Mouse (Mus musculus): ENCODE data around the gene Tnni3k.

Gene Tnni3k

DNA sequence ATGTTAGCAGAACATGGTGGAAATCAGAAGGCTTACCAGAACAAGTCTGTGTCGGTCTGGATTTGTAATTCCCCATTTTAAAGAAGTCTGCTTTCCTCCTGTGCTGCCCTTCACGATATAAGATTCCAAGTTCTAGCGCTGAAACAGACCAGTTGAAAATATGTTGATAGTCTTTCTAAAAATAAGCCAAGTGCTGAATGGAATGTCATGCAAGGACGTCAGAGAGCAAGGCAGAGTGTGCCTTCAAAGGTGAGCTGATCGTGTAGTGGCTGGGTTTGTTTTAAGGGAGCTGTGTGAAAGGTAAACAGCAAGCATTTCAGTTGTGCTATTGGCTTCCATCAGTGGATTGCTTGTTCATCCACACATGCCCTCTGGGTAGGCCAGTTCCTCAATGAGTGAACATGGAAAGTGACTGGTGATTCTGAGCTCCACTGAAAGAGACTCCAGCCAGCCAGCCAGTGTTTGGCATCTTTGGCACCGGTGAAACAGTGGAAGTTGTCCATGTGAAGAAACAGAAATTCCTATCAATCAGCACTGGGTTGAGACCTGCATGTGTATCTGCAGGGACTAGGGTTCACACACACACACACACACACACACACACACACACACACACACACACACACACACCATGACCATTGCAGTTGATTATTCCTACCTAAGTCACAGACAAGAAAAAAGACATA lies at the start of gene Tnni3k:
Tnni3k (minus strand) TSS at position 177 of the 686 bp plus-strand sequence.
- DNase-seq (ENCODE audit: low spot score in 2 of 2), result no peak

DNA sequence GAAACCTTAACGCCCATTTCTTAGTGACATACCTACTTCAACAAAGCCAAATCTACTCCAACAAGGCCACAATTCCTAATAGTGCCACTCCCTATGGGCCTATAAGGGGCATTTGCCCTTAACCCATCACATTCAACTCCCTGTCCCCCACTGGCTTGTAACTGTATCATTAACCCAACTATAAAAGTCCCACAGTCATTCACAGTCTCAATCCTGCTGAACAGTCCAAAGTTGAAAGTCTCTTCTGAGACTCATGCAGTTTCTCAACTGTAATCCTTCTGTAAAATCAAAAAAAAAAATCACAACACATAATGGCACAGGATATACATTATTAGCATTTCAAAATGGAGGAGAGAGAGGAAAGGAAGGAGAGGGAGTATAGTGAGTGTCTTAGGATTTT lies 44.1 kb upstream of the Tnni3k start:
- no peak for DNase-seq (ENCODE audit: low spot score in 2 of 2)

DNA sequence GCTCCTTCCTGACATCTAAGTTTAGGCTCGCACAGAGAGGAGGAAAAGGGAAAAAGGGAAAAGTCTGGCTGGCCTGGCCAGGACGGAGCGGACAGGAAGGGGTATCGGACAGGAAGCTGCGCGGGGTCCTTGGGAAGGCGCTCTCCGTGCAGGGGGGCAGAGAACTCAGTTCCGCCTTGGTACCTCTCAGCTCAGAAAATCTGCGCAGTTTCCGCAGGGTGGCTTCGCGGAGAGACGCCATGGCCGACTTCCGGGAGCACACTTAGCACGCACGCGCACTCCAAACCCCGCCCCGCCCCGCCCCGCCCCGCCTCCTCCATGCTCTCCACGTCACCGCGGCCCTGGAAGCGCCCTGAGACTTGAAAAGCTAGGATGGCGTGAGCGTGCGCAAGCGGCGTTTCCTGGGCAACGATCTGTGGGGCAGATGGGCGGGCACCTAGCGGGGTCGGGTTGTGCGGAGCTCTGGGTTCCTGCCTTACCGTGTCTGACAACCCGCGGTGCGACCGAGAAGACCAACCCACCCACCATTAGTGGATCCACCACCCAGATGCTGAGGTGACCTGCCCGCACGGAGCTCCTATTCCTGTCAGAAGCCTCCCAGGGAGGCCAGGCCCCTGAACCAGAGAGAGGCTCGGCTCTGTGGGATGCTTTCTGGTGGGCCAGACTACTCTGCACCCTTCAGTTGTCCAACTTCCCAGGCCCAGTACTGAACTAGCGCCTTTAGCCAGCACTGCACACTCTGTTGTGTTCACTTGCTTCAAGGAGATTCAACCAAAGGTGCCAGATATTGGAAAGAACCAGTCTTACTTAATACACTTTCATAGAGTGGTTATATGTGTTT lies 38.1 kb upstream of the Tnni3k start, which contains the start of the genes Fpgt and Lrriq3:
Fpgt (minus strand) TSS at position 288 of the 841 bp plus-strand sequence.
Lrriq3 (plus strand) TSS at position 319 of the 841 bp plus-strand sequence.
- peak; percentile 86 to 93 for DNase-seq (ENCODE audit: low spot score in 2 of 2)

DNA sequence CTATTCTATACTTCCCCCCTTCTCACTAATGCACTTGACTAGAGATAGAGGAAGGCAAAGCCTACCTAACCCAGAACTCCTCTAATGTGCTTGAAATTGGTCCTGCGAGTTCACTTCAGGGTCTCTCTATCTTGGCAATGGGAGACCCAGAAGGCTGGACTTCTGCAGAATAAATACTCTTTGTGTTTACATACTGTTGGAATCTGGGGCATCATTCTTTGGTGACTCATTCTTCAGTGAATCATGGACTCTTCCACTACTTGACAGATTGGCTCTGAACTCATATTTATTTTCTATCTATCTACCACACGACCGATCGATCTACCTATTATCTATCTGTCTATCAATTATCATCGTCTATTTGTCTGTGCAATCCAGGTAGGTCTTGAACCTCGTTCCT lies 36.9 kb upstream of the Tnni3k start:
- no peak for DNase-seq (ENCODE audit: low spot score in 2 of 2)

DNA sequence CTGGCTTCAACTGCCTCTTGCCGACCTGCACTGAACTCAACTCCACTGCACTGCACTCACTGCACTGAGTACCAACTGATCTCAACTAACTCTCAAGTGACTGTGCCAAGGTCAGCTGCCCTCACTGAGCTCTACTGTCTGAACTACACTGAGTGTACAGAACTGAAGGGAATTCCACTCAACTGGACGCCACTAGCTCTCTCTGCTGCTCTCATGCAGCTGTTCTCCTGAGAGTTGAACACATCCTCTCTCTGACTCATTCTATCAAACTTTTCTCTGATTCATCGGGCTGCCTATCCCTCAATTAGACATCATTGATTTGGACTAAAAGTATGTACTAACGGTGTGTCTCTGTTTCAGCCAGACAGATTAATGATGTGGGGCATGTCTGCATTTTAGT lies 22.7 kb upstream of the Tnni3k start:
- DNase-seq (ENCODE audit: low spot score in 2 of 2), result no peak

DNA sequence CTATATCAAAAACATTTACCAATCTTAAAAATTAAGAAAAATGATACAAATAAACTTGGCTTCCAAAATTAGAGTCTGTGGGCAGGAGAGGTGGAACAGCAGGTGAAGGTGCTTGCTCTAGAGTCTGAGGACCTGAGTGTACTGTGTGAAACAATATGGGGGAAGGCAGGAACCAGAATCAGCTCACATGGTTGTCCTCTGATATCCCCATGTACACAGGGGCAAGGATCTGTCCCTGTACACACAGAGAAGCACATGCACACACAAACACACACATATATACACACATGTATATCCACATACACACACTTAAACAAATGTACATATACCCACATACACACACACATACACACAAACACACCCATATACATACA lies 4.2 kb upstream of the Tnni3k start:
- DNase-seq (ENCODE audit: low spot score in 2 of 2), result no peak

DNA sequence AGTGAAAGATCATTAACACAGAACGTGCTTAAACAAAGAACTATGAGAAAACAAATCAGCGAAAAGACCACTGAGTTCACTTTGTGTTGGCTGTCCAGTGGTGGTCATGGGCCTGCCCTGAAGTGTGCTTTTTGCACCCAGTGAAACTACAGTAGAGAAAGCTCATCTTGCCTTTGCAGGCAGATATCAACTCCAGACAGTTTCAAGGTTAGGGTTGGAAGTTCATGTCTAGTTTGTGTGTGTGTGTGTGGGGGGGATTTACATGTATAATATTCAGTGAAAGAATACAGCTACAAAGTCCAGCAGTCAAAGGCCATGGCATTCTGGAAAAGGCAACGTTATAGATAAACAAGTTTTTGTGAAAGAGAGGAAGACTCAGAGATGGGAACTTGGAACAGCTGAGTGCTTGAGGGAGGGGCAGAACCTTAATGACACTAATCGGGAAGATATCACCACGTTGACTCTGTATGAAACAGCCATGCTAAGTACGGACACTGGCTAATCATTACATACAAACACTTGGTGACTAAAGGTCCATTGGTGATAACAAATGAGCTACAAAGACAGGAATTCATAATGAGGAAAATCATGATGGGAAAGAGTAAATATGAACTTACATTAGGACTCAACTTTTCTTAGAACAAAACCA lies 3.7 kb upstream of the Tnni3k start:
- DNase-seq (ENCODE audit: low spot score in 2 of 2), result no peak

DNA sequence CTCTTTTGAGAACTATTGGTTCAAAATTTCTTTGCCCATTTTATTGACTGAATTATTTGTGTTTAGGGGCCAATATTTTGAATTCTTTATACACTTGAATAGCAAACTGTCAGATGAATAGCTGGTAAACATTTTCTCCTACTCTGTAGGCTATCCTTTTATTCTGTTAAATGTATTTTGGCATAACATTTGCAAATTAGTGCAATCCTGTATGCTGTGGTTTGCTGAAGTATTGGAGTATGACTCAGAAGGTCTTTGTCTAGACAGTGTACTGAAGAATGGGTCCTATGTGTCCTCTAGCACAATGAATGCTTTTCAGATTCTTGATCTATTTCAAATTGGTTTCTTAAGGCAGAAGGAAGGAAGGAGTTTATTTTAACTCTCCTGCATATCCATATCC lies 2.4 kb upstream of the Tnni3k start:
- DNase-seq (ENCODE audit: low spot score in 2 of 2), result no peak

DNA sequence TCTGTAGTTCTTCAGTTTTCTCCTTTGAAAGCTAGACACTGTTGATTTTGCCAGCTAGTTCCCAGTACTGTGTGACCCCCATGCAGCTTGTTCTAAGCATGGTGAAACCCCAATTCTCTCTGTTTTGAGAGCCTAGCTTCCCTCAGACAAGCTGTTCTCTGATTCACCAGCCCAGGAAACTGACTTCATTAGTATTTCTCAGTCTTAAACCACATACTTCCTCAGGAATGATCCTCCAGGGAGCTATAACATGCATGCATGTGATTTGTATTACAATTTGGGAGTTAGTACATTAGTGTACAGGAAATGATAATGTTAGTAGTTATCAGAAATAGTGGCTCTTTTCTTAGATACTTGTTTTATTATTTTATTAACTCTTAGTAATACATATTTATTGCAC lies 1.4 kb upstream of the Tnni3k start:
- no peak for DNase-seq (ENCODE audit: low spot score in 2 of 2)

DNA sequence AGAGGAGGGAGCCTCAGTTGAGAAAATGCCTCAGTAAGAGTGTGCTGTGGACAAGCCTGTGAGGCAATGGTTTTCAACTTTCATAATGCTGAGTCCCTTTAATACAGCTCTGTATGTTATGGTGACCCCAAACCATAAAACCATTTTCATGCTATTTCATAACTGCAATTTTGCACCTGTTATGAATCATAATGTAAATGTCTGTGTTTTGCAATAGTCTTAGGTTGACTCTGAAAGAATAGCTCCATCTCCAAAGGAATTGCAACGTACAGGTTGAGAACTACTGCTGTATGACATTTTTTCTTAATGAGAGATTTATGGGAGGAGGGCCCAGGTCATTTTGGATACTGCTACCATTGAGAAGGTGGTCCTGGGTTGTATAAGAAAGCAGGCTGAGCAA lies 2.0 kb downstream of the Tnni3k start:
- no peak for DNase-seq (ENCODE audit: low spot score in 2 of 2)

DNA sequence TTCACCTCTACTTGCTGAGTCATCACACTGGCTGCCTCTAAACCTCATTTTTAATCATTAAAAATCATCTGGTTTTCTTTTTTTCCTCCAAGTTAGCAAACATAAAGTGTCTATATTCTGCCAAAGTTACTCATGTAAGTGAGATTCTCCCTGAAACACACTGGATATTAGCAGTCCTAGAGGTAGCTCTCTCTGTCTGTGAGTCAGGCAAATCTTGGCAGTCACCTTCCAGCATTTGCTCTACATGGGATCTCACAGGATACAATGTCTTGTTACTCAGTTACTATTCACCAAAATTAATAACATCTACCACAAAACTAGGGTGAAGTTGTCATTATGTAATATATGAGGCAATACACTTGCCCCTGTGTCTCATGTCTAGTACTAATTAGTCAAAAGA lies 3.2 kb downstream of the Tnni3k start:
- no peak for DNase-seq (ENCODE audit: low spot score in 2 of 2)

DNA sequence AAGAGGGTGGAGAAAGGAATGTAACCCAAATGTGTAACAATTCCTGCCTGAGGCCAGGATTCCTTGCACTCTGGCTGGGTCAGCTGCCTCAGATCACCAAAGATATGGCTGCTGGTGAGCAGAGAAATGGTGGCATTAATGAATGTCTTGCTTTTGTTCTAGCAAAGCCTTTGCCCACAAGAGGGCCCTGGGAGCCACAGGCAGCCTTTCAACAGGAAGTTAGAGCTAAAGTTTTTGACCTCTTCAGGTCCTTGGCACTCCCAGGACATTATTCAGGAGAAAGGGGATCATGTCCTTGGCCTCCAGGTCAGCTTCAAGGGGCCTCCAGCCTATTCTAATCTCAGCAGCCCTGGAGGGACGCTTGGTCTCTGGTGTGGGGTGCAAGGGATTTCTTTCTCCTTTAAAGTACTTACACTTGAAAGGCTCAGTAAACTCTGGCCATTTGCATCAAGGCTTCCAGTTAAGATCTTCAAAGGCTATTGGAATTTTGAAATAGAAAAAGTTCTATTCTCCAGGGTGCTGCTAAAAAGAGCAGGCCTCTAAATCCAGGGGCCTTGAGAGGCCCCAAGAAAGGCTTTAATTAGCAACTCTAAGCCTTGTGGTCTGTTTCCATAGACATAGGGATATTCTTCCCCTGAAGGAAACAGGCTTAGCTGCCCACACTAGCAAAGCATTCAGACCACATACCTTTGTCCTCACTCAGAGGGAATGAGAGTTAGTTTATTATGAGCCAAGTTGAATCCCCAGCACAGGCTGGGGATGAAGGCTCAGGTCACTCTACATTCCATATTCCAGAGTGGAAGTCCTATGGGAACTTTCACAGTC lies 16.0 kb downstream of the Tnni3k start:
- DNase-seq (ENCODE audit: low spot score in 2 of 2), result no peak

DNA sequence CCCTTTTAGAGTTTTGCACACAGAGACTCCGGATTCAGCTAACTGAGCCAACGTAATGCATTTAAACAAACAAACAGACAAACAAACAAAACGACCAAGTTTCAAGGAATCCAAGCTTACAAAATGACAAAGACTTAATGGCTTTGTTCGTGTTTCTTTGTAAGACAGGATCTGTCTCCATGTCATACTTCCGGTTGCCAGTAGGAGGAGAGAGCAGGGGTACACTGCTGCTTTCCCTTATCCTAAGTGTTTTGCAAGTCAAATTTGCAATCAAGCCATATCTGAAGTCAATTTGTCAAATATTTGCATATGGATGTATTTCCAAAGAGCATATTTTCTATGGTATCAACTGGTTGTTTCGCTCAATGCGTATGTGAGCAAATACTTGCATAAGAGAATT lies 20.9 kb downstream of the Tnni3k start:
- no peak for DNase-seq (ENCODE audit: low spot score in 2 of 2)

DNA sequence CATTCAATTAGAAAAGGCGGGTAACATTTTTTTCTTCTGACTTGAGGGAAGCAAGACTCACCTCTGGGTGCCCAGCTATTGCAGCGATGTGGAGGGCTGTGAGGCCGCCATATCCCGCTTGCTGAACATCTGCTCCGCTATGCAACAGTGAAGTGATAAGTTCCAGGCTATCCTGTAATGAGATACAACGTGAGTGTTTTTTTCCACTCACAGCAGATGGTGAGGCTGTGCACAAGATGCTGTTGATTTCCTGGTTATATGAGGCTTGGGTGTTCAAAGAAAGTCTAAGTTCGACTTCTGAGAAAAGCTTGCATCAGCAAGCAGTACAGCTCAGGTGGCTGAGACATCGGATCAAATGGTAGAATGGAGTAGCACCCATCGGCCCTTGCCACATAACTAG lies 25.0 kb downstream of the Tnni3k start:
- DNase-seq (ENCODE audit: low spot score in 2 of 2), result peak; percentile 18 to 36

DNA sequence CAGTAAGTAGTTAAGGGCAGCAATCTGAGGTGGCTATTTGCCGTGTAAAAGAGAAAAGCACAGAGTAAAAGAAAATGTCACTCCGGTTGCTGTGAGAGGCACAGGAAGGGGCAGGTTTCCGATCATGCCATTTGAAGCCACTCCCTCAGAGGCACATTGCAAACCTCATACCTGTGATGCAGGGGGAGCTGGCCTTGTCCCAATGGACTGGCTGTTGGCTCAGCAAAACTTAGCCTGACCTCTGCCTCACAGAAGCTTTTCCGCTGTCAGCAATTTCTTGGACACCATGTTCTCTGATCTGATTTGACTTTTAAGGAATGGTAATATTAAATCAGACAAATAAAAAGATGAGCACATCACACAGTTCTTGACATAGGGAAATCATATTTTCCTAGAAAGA lies 52.4 kb downstream of the Tnni3k start:
- no peak for DNase-seq (ENCODE audit: low spot score in 2 of 2)

DNA sequence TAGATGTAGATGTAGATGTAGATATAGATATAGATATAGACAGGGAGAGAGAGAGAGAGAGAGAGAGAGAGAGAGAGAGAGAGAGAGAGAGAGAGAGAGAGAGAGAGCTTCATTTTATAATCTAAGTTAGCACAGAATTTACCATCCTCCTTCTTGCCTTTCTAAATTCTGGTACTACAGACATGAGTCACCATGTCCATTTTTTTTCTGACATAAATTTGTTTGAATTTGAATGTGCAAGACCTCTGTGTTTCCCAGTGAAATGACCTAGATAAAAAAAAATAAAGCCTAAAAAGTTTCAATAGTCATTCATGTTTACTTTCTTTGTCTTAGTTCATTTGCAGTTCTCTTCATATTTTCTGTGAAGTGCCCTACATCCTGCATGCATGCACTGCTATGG lies 54.2 kb downstream of the Tnni3k start:
- no peak for DNase-seq (ENCODE audit: low spot score in 2 of 2)

DNA sequence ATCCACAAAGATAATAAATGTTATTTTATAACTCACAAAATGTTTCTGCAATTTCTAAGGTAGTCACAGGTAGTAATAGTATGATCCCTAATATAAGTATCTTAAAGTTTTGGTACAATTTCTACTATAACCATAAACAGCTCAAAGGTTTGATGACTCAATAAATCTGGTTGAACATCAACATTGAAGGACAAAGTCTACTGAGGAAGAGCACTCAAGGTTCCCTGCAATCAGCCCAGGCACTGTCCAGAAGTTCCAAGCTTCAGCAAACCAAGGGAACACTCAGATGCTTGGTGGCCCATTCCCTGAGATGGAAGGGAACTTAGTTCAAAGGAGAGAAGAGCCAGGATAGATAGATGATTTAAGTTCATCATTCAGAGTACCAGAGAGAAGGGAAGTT lies 62.5 kb downstream of the Tnni3k start:
- DNase-seq (ENCODE audit: low spot score in 2 of 2), result no peak

DNA sequence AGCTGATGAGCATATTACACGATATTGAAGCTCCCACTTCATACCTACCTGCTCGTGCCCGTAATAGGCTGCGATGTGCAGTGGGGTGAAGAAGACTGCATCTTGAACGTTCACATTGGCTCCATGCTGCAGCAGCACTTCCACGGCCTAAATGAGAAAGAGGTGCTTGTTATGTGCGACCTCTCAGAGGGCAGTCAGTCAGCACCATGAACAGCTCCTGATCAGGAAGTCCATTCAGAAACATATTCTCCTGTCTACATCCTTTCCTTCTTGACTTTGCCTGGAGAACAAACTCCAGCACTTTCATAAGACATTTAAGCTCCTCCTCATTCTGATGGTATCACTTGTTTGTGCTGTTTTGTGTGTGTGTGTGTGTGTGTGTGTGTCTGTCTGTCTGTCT lies 76.1 kb downstream of the Tnni3k start:
- DNase-seq (ENCODE audit: low spot score in 2 of 2), result no peak

DNA sequence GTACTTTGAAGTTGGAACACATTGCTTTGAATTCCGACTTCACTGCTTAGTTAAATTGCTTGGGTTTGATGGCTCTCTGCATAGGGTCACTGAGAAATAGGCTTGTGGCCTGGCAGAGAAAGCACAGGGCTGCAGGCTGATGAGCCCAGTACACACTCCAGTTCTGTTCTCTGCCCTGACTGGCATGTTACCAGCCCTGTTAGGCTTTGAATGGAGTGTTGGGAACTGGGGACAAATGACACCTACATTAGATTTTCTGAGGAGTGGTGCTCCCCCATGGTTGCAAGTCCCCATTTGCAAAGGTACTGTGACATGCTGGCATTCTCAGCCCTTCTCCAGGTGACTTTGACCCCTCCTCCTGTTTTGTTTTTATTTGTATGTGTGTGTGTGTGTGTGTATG lies 83.6 kb downstream of the Tnni3k start:
- no peak for DNase-seq (ENCODE audit: low spot score in 2 of 2)

DNA sequence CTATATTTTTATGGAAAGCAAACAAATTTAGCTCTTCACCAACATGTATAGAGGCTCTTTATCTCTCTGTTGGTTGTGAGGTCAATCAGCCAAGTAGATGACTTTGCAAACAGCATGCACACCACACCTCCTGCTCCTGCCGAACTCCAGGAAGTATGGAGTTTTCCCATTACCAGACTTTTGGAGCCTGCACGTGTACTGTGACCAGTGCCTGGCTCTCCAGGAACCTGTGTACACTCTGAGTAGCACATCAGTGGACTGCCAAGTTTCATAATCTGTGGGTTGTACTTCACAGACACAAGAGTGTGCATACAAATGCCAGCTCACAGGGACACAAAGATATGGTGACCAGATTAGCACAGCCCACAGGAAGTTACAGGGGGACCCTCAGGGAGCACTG lies 84.2 kb downstream of the Tnni3k start:
- no peak for DNase-seq (ENCODE audit: low spot score in 2 of 2)

DNA sequence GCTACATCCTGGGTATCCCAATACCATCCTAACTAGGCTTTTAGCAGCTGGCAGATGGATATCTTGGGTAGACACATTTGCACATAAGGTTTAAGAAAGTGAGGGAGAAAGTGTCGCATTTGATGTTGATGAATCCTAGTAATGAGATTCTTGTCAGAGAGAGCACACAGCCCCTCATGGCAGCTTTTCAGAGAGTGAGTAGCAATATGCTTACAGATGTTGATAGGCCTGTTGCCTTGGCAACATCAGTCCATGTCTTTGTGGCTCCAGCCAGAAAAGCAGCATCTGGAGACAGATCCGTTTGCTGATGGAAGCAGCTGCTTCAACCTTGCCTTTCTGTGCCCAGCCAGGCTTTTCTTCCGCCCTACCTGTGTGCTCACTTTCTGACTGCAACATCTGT lies 93.9 kb downstream of the Tnni3k start:
- DNase-seq (ENCODE audit: low spot score in 2 of 2), result no peak

DNA sequence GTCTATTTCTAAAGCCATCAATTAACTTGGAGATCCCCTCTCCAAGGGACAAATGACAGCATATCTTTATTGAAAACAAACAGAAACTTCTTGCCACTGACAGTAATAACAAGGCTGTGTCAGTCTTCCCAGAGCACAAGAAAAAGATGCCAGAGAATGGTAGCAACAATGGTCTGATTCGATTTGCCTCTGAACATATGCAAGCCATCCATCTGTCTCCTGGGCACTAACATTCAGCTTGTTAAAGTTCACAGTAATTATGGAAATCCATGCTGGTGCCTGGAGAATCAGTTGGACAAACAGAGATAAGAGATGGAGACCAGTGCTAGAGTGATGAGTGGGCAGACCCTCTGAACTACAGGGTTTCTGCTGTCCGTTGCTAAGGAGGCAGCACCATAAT lies 102.1 kb downstream of the Tnni3k start:
- no peak for DNase-seq (ENCODE audit: low spot score in 2 of 2)

Measured in right cerebral cortex, postnatal 36 days (tissue).